Mouse (Mus musculus): ENCODE data around the gene Pkd2l1.

GRCm38 (mm10) chr19:44180502-44180901, 11.7 kb downstream of the Pkd2l1 start:
- no peak for TF ChIP-seq CTCF (IDR thresholded peaks at IDR 0.05; ENCODE audit: control insufficient read depth, insufficient read depth, insufficient read length)
- no peak for TF ChIP-seq MYOD1 (IDR thresholded peaks at IDR 0.05; ENCODE audit: control insufficient read depth, insufficient read length, low read depth)
